In genomic region chr8:125705816-125706215, GRCm38 (mm10) we compare ENCODE assay signal across 34 mouse cellular contexts.
"Had no signal": no experiment of that assay in that cellular context is flagged by ENCODE, and none has a peak within 500 bp of the region (broad histone marks: within the 10 kb centered on the region; RNA-seq: fewer than 3 reads in every experiment).

No protein-coding gene starts in this region.

- H3K9ac ChIP-seq: heart, embryonic 12.5 days; heart, embryonic 13.5 days; heart, embryonic 15.5 days; hindbrain, embryonic 12.5 days; hindbrain, embryonic 13.5 days; hindbrain, embryonic 15.5 days; intestine, embryonic 15.5 days; kidney, embryonic 15.5 days had no signal

- H3K36me3 ChIP-seq: heart, embryonic 10.5 days; heart, embryonic 12.5 days; heart, embryonic 13.5 days; heart, embryonic 15.5 days; hindbrain, embryonic 12.5 days; hindbrain, embryonic 13.5 days; hindbrain, embryonic 15.5 days; intestine, embryonic 15.5 days; kidney, embryonic 15.5 days had no signal

- DNase-seq: heart, postnatal 10 days; heart, postnatal 14 days; heart, postnatal 36 days; heart, postnatal 4 days; kidney, adult 11 months; kidney, adult 18-20 months; kidney, adult 2 months; kidney, adult 8-10 months; kidney, adult 9 months; kidney, postnatal 10 days; kidney, postnatal 14 days; kidney, postnatal 25 days; kidney, postnatal 36 days; kidney, postnatal 4 days; layer of hippocampus, adult 9-11 months; layer of hippocampus, postnatal 36 days had no signal

- H3K4me3 ChIP-seq: heart, embryonic 10.5 days; heart, embryonic 12.5 days; heart, embryonic 13.5 days; heart, embryonic 15.5 days; hindbrain, embryonic 12.5 days; hindbrain, embryonic 13.5 days; hindbrain, embryonic 15.5 days; intestine, embryonic 15.5 days; kidney, embryonic 15.5 days; layer of hippocampus, adult 2 months; left cerebral cortex, adult 2 months had no signal

- H3K27me3 ChIP-seq: heart, embryonic 12.5 days; heart, embryonic 13.5 days; heart, embryonic 15.5 days; hindbrain, embryonic 12.5 days; hindbrain, embryonic 13.5 days; hindbrain, embryonic 15.5 days; intestine, embryonic 15.5 days; kidney, embryonic 15.5 days had no signal

- H3K27ac ChIP-seq: heart, embryonic 10.5 days; heart, embryonic 13.5 days; heart, embryonic 15.5 days; hindbrain, embryonic 12.5 days; hindbrain, embryonic 13.5 days; hindbrain, embryonic 15.5 days; hindbrain, postnatal 0 days; intestine, embryonic 15.5 days; kidney, embryonic 15.5 days; kidney, postnatal 0 days; layer of hippocampus, adult 2 months; left cerebral cortex, adult 2 months had no signal

- ATAC-seq: hindbrain, embryonic 16.5 days; hindbrain, postnatal 0 days; inflammation-experienced regulatory T-cells, adult 6 months; intestine, embryonic 15.5 days; intestine, embryonic 16.5 days; intestine, postnatal 0 days had no signal

- H3K4me2 ChIP-seq: heart, embryonic 11.5 days; heart, embryonic 12.5 days; heart, embryonic 13.5 days; heart, embryonic 15.5 days; hindbrain, embryonic 12.5 days; hindbrain, embryonic 13.5 days; hindbrain, embryonic 15.5 days; intestine, embryonic 15.5 days; kidney, embryonic 15.5 days had no signal

- H3K4me1 ChIP-seq: heart, embryonic 10.5 days; heart, embryonic 12.5 days; heart, embryonic 13.5 days; intestine, embryonic 15.5 days had no signal

- H3K9me3 ChIP-seq: heart, embryonic 10.5 days; heart, embryonic 12.5 days; heart, embryonic 13.5 days; heart, embryonic 15.5 days; hindbrain, embryonic 12.5 days; hindbrain, embryonic 13.5 days; hindbrain, embryonic 15.5 days; intestine, embryonic 15.5 days; kidney, embryonic 15.5 days had no signal
